ENCODE assay signal across 11 mouse cellular contexts in the genomic region with DNA sequence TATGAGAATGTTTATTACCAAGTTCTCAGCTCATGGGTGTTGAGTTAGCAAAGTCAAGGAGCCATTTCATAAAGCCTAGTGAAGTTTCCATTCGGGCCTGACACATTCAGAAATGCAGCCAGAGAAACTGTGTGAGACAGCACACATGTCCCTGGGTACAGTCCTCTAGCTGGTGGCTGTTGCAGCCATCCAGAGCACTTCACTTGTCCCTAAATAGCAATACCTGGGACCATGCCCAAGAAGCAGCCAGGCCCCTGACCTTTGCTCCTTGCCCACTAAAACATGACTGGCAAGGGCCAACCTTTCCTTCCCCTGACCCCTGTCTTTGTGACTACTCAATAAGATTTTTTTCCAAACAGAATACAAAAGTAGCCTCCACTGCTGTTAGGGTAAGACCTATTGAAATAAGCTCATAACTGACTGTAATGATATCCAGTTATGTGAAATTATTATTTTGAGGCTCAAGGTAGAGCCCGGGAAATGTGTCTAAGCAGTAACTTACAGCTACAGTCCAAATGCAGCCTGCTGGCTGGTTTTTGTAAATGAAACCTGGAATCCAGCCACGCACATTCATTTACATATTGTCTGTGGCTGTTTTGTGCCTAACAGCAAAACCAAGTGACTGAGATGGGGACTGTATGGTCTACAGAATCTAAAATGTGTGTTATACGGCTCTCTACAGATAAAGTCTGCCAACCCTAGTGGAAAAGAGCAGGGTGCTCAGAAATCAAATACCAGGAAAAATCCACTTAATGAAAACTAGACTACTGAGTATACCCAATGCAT.
A peak's percentile ranks its signal among the peaks of the same experiment; 100 is the strongest.
DNase-seq lines count a peak whose midpoint lies in the region; ATAC-seq and TF ChIP-seq lines count a peak whose summit lies in the region.
"Had no signal": no experiment of that assay in that cellular context is flagged by ENCODE, and none has a peak within 500 bp of the region (broad histone marks: within the 10 kb centered on the region; RNA-seq: fewer than 3 reads in every experiment).

No protein-coding gene starts in this region.

- H3K9ac ChIP-seq in kidney, embryonic 16.5 days (replicated peaks; ENCODE audit: low read length): no peak overlapping the region
- no peak overlapping the region for H3K9ac ChIP-seq in forebrain, embryonic 12.5 days
- H3K9ac ChIP-seq in heart, embryonic 16.5 days (ENCODE audit: low read length): no peak overlapping the region
- no peak overlapping the region for H3K9ac ChIP-seq in midbrain, embryonic 13.5 days (replicated peaks)
- H3K9ac ChIP-seq in stomach, postnatal 0 days (ENCODE audit: low read length): no peak overlapping the region
- H3K9ac ChIP-seq: limb, embryonic 13.5 days had no signal

- no peak for ATAC-seq in kidney, embryonic 16.5 days (ENCODE audit: low FRiP score, low TSS enrichment)
- ATAC-seq in forebrain, embryonic 12.5 days (ENCODE audit: low FRiP score): no peak
- ATAC-seq in heart, embryonic 16.5 days (replicated peaks; ENCODE audit: extremely low read depth, insufficient read depth, low FRiP score): no peak
- ATAC-seq in midbrain, embryonic 13.5 days: no peak
- ATAC-seq in stomach, postnatal 0 days (ENCODE audit: low FRiP score, low TSS enrichment): no peak

- H3K27ac ChIP-seq in kidney, embryonic 16.5 days (ENCODE audit: low read length): no peak overlapping the region
- H3K27ac ChIP-seq in forebrain, embryonic 12.5 days: peak overlapping the region; percentile 65
- peak overlapping the region; percentile 76 for H3K27ac ChIP-seq in heart, embryonic 16.5 days (ENCODE audit: low read length)
- H3K27ac ChIP-seq in midbrain, embryonic 13.5 days: 0 out of 2 replicates have a peak overlapping the region, but pooled peaks have one; percentile 16
- no peak overlapping the region for H3K27ac ChIP-seq in stomach, postnatal 0 days (replicated peaks)
- H3K27ac ChIP-seq: limb, embryonic 13.5 days had no signal

- no peak for TF ChIP-seq EP300 in stomach, postnatal 0 days (optimal IDR thresholded peaks at IDR 0.05)

- no peak for TF ChIP-seq CTCF in stomach, postnatal 0 days (IDR thresholded peaks at IDR 0.05; ENCODE audit: low read depth)

- no peaks in the 10 kb centered on the region for H3K27me3 ChIP-seq in kidney, embryonic 16.5 days (ENCODE audit: insufficient read depth, low read length)
- H3K27me3 ChIP-seq in forebrain, embryonic 12.5 days: no peaks in the 10 kb centered on the region
- H3K27me3 ChIP-seq in heart, embryonic 16.5 days (ENCODE audit: control insufficient read depth, insufficient read depth, low read length): no peaks in the 10 kb centered on the region
- no peaks in the 10 kb centered on the region for H3K27me3 ChIP-seq in midbrain, embryonic 13.5 days
- H3K27me3 ChIP-seq in stomach, postnatal 0 days (ENCODE audit: control insufficient read depth, insufficient read depth, low read length): no peaks in the 10 kb centered on the region

- DNase-seq in kidney, adult 18-20 months: peak; percentile 60
- DNase-seq in stomach, postnatal 0 days (ENCODE audit: low spot score): no peak
- no peak for DNase-seq in thymus, postnatal 36 days
- DNase-seq: cerebellum, adult 2 months; right cerebral cortex, postnatal 25 days; thymus, postnatal 25 days had no signal

- peaks cover 3% of the 10 kb centered on the region; the same call in 1 of the 2 replicates for H3K36me3 ChIP-seq in kidney, embryonic 16.5 days (ENCODE audit: insufficient read depth, low read length)
- no peaks in the 10 kb centered on the region for H3K36me3 ChIP-seq in forebrain, embryonic 12.5 days (replicated peaks)
- H3K36me3 ChIP-seq in heart, embryonic 16.5 days (ENCODE audit: control insufficient read depth, insufficient read depth): peaks cover 3% of the 10 kb centered on the region; the same call in 1 of the 2 replicates
- H3K36me3 ChIP-seq in midbrain, embryonic 13.5 days: no peaks in the 10 kb centered on the region; the same call in 1 of the 2 replicates
- H3K36me3 ChIP-seq in stomach, postnatal 0 days (ENCODE audit: control insufficient read depth, insufficient read depth, low read length): no peaks in the 10 kb centered on the region; the same call in 1 of the 2 replicates
- H3K36me3 ChIP-seq: limb, embryonic 13.5 days had no signal

- H3K4me3 ChIP-seq in kidney, embryonic 16.5 days (ENCODE audit: low read length): no peak overlapping the region
- no peak overlapping the region for H3K4me3 ChIP-seq in forebrain, embryonic 12.5 days (replicated peaks)
- no peak overlapping the region for H3K4me3 ChIP-seq in heart, embryonic 16.5 days (ENCODE audit: low read length)
- no peak overlapping the region for H3K4me3 ChIP-seq in midbrain, embryonic 13.5 days (replicated peaks)
- H3K4me3 ChIP-seq in stomach, postnatal 0 days (ENCODE audit: low read depth, low read length): no peak overlapping the region
- H3K4me3 ChIP-seq: limb, embryonic 13.5 days had no signal

- H3K4me1 ChIP-seq in kidney, embryonic 16.5 days (ENCODE audit: insufficient read depth, low read length): peaks cover 55% of the 10 kb centered on the region
- peaks cover 83% of the 10 kb centered on the region for H3K4me1 ChIP-seq in forebrain, embryonic 12.5 days
- peaks cover 66% of the 10 kb centered on the region for H3K4me1 ChIP-seq in heart, embryonic 16.5 days (ENCODE audit: control insufficient read depth, insufficient read depth, low read length)
- peaks cover 88% of the 10 kb centered on the region for H3K4me1 ChIP-seq in midbrain, embryonic 13.5 days (replicated peaks)
- H3K4me1 ChIP-seq in stomach, postnatal 0 days (replicated peaks; ENCODE audit: control insufficient read depth, insufficient read depth): no peaks in the 10 kb centered on the region

- no peak overlapping the region for H3K4me2 ChIP-seq in kidney, embryonic 16.5 days (replicated peaks; ENCODE audit: low read depth, low read length)
- H3K4me2 ChIP-seq in forebrain, embryonic 12.5 days: no peak overlapping the region
- H3K4me2 ChIP-seq in heart, embryonic 16.5 days (ENCODE audit: low read depth, low read length): no peak overlapping the region
- H3K4me2 ChIP-seq in midbrain, embryonic 13.5 days (replicated peaks): no peak overlapping the region
- H3K4me2 ChIP-seq in stomach, postnatal 0 days (replicated peaks; ENCODE audit: low read depth): no peak overlapping the region
- H3K4me2 ChIP-seq: limb, embryonic 13.5 days had no signal

- 71% methylated on average over 4 of the region's 4 CpGs for WGBS in kidney, embryonic 16.5 days
- 45% methylated on average over 4 of the region's 4 CpGs for WGBS in forebrain, embryonic 12.5 days
- WGBS in heart, embryonic 16.5 days: 55% methylated on average over 4 of the region's 4 CpGs
- WGBS in midbrain, embryonic 13.5 days: 52% methylated on average over 4 of the region's 4 CpGs
- WGBS in stomach, postnatal 0 days: 62% methylated on average over 4 of the region's 4 CpGs

- H3K9me3 ChIP-seq in kidney, embryonic 16.5 days (ENCODE audit: low read length): no peaks in the 10 kb centered on the region
- no peaks in the 10 kb centered on the region for H3K9me3 ChIP-seq in forebrain, embryonic 12.5 days
- H3K9me3 ChIP-seq in heart, embryonic 16.5 days (replicated peaks; ENCODE audit: control insufficient read depth, low read length): no peaks in the 10 kb centered on the region
- H3K9me3 ChIP-seq in midbrain, embryonic 13.5 days: no peaks in the 10 kb centered on the region
- H3K9me3 ChIP-seq in stomach, postnatal 0 days (ENCODE audit: control insufficient read depth, low read length): no peaks in the 10 kb centered on the region
- H3K9me3 ChIP-seq: limb, embryonic 13.5 days had no signal

Comparison
In these comparisons a context has a peak if more than half of its experiments do, and no peak if none do; other contexts are left out.
1. H3K27ac ChIP-seq: peak in forebrain, embryonic 12.5 days (single experiment), heart, embryonic 16.5 days (single experiment) and midbrain, embryonic 13.5 days (single experiment); none in kidney, embryonic 16.5 days (single experiment) and stomach, postnatal 0 days (single experiment).